Mouse (Mus musculus): ENCODE results near the gene Fzd7. TPM values are rescaled to one million over a fixed set of nuclear protein-coding genes. Genes with fewer than 3 reads are reported as not detected.

Fzd7 gene
- polyA plus RNA-seq, 1 experiment = 16.4 TPM

DNA sequence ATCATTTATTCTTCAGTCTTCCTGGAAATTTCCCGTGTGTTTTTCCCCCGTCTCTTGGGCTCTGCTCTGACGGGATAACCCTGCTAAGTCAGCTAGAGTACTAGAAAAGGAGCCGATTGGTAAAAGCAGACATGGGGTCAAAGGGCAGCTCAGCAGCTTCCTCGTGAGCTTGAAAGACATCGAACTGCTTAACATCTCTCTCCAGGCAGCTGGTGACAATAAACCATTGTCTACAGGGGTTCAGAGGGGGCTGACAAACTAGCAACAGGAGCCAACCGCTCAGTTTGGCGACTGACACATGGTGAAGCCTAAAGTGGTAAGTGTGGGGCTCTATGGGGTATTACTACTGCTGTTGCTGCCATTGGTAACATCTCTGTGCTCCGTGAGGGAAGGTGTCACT is 30.6 kb upstream of the Fzd7 start:
- H3K4me3 ChIP-seq = no peak overlapping the region
- no peak overlapping the region for H3ac ChIP-seq (ENCODE audit: control insufficient read depth, insufficient read length)
- H3K36me3 ChIP-seq (ENCODE audit: control insufficient read depth, insufficient read depth) = no peaks in the 10 kb centered on the region
- H3K79me2 ChIP-seq (ENCODE audit: control insufficient read depth, insufficient read depth) = no peaks in the 10 kb centered on the region
- H3K4me2 ChIP-seq (ENCODE audit: low read depth) = no peak overlapping the region
- TF ChIP-seq POLR2AphosphoS2 (IDR thresholded peaks at IDR 0.05; ENCODE audit: insufficient read length, low read depth) (no peak), MYOD1 (IDR thresholded peaks at IDR 0.05; ENCODE audit: control insufficient read depth in 1 of 3, insufficient read length in 2 of 3, low read depth in 2 of 3) (no peak), E2F4 (IDR thresholded peaks at IDR 0.05; ENCODE audit: insufficient read depth) (no peak), CEBPB (IDR thresholded peaks at IDR 0.05; ENCODE audit: insufficient read depth, poor library complexity, severe bottlenecking) (no peak), TCF12 (IDR thresholded peaks at IDR 0.05; ENCODE audit: insufficient read depth, poor library complexity, severe bottlenecking) (no peak), REST (IDR thresholded peaks at IDR 0.05; ENCODE audit: insufficient read depth, insufficient read length) (no peak), POLR2A (IDR thresholded peaks at IDR 0.05; ENCODE audit: insufficient read length, low read depth) (no peak), USF1 (IDR thresholded peaks at IDR 0.05; ENCODE audit: low read depth) (no peak), MYOG (IDR thresholded peaks at IDR 0.05; ENCODE audit: control insufficient read depth in 1 of 3, insufficient read depth in 1 of 3, insufficient read length in 2 of 3, low read depth in 2 of 3) (no peak), TCF3 (IDR thresholded peaks at IDR 0.05; ENCODE audit: insufficient read length, low read depth) (no peak), MAX (IDR thresholded peaks at IDR 0.05; ENCODE audit: low read depth) (no peak)
- no peaks in the 10 kb centered on the region for H3K27me3 ChIP-seq (ENCODE audit: control insufficient read depth, insufficient read depth, insufficient read length)

DNA sequence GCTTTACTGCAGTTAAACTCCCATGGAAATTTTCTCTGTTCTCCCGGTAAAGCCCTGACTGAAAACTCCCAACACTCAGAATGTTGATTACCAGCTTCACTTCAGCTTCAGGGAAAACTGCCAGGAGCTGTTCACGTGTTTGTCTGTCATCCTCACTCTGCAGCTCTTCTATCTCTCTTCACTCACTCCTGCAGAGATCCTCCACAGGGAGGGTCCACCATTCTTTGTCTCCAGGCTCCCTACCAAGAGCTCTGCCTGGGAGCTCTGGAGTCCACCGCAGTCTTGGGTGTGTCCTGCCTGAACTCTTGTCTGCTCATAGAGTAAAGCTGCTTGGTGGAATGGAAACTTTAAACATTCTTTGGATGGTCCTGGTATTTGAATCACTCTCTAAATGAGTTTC is 25.4 kb upstream of the Fzd7 start:
- TF ChIP-seq MYOG (IDR thresholded peaks at IDR 0.05; ENCODE audit: control insufficient read depth in 1 of 3, insufficient read depth in 1 of 3, insufficient read length in 2 of 3, low read depth in 2 of 3) (no peak), POLR2AphosphoS2 (IDR thresholded peaks at IDR 0.05; ENCODE audit: insufficient read length, low read depth) (no peak), E2F4 (IDR thresholded peaks at IDR 0.05; ENCODE audit: insufficient read depth) (no peak), MYOD1 (IDR thresholded peaks at IDR 0.05; ENCODE audit: control insufficient read depth in 1 of 3, insufficient read length in 2 of 3, low read depth in 2 of 3) (no peak), REST (IDR thresholded peaks at IDR 0.05; ENCODE audit: insufficient read depth, insufficient read length) (no peak), TCF12 (IDR thresholded peaks at IDR 0.05; ENCODE audit: insufficient read depth, poor library complexity, severe bottlenecking) (no peak)
- H3K4me2 ChIP-seq (ENCODE audit: low read depth) = no peak overlapping the region
- H3K36me3 ChIP-seq (ENCODE audit: control insufficient read depth, insufficient read depth) = no peaks in the 10 kb centered on the region

DNA sequence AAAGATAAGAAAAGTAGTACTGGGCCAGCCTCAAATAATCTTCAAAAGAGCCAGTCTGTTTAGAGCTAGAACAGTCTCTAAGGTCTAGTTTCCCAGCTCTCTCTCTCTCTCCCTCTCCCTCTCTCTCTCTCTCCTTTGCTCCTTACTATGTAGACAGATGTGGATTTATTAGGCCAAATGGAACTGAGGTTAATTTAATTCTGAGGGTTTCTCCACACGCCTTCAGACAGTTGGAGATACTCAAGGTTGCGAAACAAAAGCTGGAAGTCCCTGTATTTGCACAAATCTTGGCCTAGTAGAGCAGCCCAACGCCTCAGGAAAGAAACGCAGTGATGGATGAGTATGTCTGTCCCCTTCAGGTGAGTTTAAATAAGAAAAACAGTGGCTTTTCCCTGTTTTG is 24.4 kb upstream of the Fzd7 start:
- Histone ChIP-seq H3K27me3 (ENCODE audit: control insufficient read depth, insufficient read depth, insufficient read length) (no peaks in the 10 kb centered on the region), H3K4me2 (ENCODE audit: low read depth) (no peak overlapping the region), H3ac (ENCODE audit: control insufficient read depth, insufficient read length) (no peak overlapping the region), H3K4me3 (no peak overlapping the region), H3K36me3 (ENCODE audit: control insufficient read depth, insufficient read depth) (no peaks in the 10 kb centered on the region), H3K79me2 (ENCODE audit: control insufficient read depth, insufficient read depth) (no peaks in the 10 kb centered on the region)
- TF ChIP-seq CEBPB (IDR thresholded peaks at IDR 0.05; ENCODE audit: insufficient read depth, poor library complexity, severe bottlenecking) (peak; percentile 52), TCF3 (IDR thresholded peaks at IDR 0.05; ENCODE audit: insufficient read length, low read depth) (no peak)

More for the DNA sequence above, 25.4 kb upstream of the Fzd7 start:
- no peaks in the 10 kb centered on the region for H3K79me2 ChIP-seq (ENCODE audit: control insufficient read depth, insufficient read depth)
- H3ac ChIP-seq (ENCODE audit: control insufficient read depth, insufficient read length) = no peak overlapping the region
- no peak overlapping the region for H3K4me3 ChIP-seq
- H3K27me3 ChIP-seq (ENCODE audit: control insufficient read depth, insufficient read depth, insufficient read length) = no peaks in the 10 kb centered on the region

DNA sequence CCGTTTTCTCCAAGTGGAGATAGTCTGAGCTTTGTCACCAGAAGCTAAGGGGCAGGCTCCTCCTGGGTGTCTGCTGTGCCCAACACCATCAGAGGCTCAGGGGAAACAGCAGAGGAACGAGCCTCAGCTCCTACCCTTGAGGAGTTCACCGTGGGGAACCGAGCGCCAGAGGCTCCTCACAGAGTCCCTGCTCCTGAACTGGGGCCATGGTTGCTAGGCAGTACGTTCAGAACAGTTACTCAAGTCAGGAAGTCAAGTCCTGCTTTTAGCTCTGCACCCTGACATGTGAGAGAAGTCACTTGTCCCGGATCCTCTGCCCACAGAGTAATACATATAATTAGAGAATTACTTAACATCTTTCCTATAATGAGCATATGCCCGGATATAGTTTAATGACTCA is 23.3 kb upstream of the Fzd7 start:
- no peak overlapping the region for H3K4me2 ChIP-seq (ENCODE audit: low read depth)
- H3K36me3 ChIP-seq (ENCODE audit: control insufficient read depth, insufficient read depth) = no peaks in the 10 kb centered on the region

DNA sequence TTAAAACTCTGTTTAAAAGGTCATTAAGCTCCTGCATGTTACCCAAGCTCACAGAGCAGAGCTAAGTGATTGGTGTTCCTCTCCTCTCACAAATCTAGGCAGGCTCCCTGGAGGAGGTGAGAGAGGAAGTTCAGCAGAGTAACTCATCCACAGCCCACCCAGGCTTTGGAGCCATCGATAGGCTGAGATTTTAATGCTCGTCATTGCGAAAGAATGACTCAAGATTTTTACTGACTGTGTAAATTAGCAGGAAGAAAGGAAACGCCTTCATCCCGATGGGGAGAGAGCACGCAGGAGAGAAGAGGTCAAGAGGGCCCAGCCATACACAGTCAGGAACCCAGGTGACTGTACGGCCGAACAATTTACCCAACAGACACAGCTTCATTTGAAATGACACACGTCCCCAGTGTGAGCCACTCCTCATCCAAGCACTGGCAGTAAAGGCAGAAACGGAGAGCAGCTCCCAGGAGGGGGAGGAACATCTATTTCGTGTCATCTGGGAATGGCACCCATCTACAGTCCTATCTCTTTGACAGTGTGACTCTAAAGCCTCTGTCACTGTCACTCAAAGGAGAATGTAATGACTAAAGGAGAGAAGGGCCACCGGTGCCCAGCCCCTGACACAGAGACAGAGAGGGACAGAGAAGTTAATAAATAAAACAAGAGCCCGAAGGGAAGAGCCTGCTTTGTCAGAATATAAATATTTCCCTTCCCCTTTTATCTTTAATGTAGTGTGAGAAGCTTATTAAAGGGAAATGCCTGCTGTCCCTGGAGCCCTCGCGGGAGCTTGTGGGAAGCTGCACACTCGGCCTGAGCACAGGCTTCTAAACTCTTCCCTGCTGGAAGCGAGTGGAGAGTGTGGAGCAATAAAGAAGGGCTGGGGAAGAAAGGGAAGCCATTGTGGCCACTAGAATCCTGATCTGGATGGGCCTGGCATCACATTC is 17.3 kb upstream of the Fzd7 start:
- Histone ChIP-seq H3K36me3 (ENCODE audit: control insufficient read depth, insufficient read depth) (no peaks in the 10 kb centered on the region), H3K79me2 (ENCODE audit: control insufficient read depth, insufficient read depth) (no peaks in the 10 kb centered on the region), H3ac (ENCODE audit: control insufficient read depth, insufficient read length) (no peak overlapping the region), H3K4me2 (ENCODE audit: low read depth) (peak overlapping the region; percentile 62), H3K27me3 (ENCODE audit: control insufficient read depth, insufficient read depth, insufficient read length) (no peaks in the 10 kb centered on the region), H3K4me3 (no peak overlapping the region)
- TF ChIP-seq MYOD1 (IDR thresholded peaks at IDR 0.05; ENCODE audit: control insufficient read depth in 1 of 3, insufficient read length in 2 of 3, low read depth in 2 of 3) (peak in 1 of 3 experiments; percentile 67), CEBPB (IDR thresholded peaks at IDR 0.05; ENCODE audit: insufficient read depth, poor library complexity, severe bottlenecking) (peak; percentile 64; the same call in 1 of the 2 replicates), SRF (IDR thresholded peaks at IDR 0.05; ENCODE audit: control insufficient read depth, insufficient read length, low read depth) (no peak)

More for the DNA sequence above, 23.3 kb upstream of the Fzd7 start:
- no peaks in the 10 kb centered on the region for H3K27me3 ChIP-seq (ENCODE audit: control insufficient read depth, insufficient read depth, insufficient read length)
- TF ChIP-seq MYOG (IDR thresholded peaks at IDR 0.05; ENCODE audit: control insufficient read depth in 1 of 3, insufficient read depth in 1 of 3, insufficient read length in 2 of 3, low read depth in 2 of 3) = no peak
- TF ChIP-seq POLR2A (IDR thresholded peaks at IDR 0.05; ENCODE audit: insufficient read length, low read depth) = no peak
- TF ChIP-seq MAX (IDR thresholded peaks at IDR 0.05; ENCODE audit: low read depth) = no peak
- no peak for TF ChIP-seq TCF12 (IDR thresholded peaks at IDR 0.05; ENCODE audit: insufficient read depth, poor library complexity, severe bottlenecking)
- no peak overlapping the region for H3K4me3 ChIP-seq
- H3K79me2 ChIP-seq (ENCODE audit: control insufficient read depth, insufficient read depth) = no peaks in the 10 kb centered on the region
- H3ac ChIP-seq (ENCODE audit: control insufficient read depth, insufficient read length) = no peak overlapping the region
